Mouse (Mus musculus) cortical plate, adult 2 months (tissue): ENCODE results near the gene Gcc2.

ENCODE experiments used
- CTCF ChIP-seq: fragments of 200-500 bp; IDR thresholded peaks from 2 replicates; pipeline ENCODE4 v1.5.1; 2011; ENCODE audit warnings: mild to moderate bottlenecking, control low read depth, low read length; ENCODE audit not compliant: insufficient read depth; ENCODE audit errors: extremely low read depth
- POLR2A ChIP-seq: fragments of 200-500 bp; IDR thresholded peaks from 2 replicates; pipeline ENCODE4 v1.6.1; 2011; ENCODE audit warnings: mild to moderate bottlenecking, low read length, control low read depth; ENCODE audit not compliant: insufficient read depth; ENCODE audit errors: extremely low read depth

GRCm38 (mm10) chr10:58236613-58237012 lies 18.7 kb upstream of the Gcc2 start, which contains the start of gene Gm4981:
- TF ChIP-seq CTCF (no peak), POLR2A (no peak)
